Mouse (Mus musculus): ENCODE data around the gene Hspb1. TPM values are rescaled to one million over a fixed set of nuclear protein-coding genes. Genes with fewer than 3 reads are reported as not detected.

The Hspb1 gene
- 21.3 and 32.6 TPM in 2 replicates for polyA plus RNA-seq (2021; fragmentation: Nextera tagmentation)
- long read RNA-seq, experiment 1, transcript Hspb1-201 (3 exons, 903 nt) = major isoform, 5 of 5 reads
- long read RNA-seq, experiment 1, partial matches to known transcripts = 0 of 5 reads
- long read RNA-seq, experiment 1, other reads (novel, unspliced or antisense) = 0 of 5 reads
- long read RNA-seq, experiment 2, transcript Hspb1-201 (3 exons, 903 nt) = major isoform, 16 of 16 reads
- long read RNA-seq, experiment 2, partial matches to known transcripts = 0 of 16 reads
- long read RNA-seq, experiment 2, other reads (novel, unspliced or antisense) = 0 of 16 reads

DNA sequence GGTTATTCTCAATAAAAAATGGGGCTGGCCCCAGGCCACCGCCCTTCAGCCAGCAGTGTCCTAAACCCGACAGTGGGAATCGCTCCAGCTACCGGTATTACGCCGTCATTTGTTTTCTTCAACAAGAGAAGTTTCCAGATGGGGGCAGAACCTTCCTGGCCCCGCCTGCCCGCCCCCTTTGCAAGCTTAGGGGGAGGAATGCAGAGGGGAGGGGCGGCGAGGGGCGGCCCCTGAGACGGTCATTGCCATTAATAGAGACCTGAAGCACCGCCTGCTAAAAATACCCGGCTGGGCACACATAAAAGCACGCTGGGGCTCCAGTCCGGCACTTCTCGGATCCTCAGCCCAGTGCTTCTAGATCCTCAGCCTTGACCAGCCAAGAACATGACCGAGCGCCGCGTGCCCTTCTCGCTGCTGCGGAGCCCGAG is at the start of gene Hspb1:
TSS of gene Hspb1 (plus strand) at position 245 of the 428 bp plus-strand sequence.

DNA sequence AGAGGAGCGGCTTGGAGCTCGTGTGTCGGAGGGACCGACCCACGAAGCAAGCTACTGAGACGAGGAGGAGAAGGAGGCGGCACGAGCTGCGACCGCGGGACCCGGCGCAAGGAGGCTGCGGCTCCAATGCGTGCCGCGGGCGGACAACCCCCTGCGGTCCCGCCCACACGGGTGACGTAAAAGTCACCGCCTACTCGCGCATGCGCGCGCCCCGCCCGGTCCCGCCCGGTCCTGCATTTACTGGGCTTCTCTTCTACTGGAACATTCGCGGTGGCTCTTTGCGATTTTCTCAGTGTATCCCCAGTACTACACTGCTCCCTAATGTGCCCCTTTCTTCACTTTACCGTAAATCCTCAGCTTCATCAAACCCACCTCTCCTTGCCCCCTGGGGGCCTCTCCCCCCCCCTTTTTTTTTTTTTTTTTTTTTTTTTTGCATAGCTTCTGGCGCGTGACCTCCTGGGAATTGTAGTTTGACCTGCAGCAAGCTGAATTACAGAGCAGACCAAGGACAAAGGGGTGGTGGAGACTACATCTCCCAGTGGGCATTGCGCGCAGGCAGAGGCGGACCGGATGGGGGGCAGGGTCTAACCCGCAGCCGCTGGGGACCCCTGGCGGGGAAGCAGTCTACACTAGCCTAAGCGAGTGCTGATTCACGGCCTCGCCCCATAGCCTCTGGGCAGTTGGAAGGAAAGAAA is 46.9 kb downstream of the Hspb1 start, which contains the start of gene Ywhag:
TSS of gene Ywhag (minus strand) at position 136 of the 695 bp plus-strand sequence.

Other genes with a start within 250 kb of the Hspb1 start
- 41.1 and 41.6 TPM in 2 replicates for gene Por, start 217.9 kb upstream of the Hspb1 start, polyA plus RNA-seq (2021; fragmentation: Nextera tagmentation)
- 36.7 and 39.5 TPM in 2 replicates for gene Tmem120a, start 143.5 kb upstream of the Hspb1 start, polyA plus RNA-seq (2021; fragmentation: Nextera tagmentation)
- 0.21 TPM in 1 of 2 replicates, not detected in the other for gene Styxl1, start 109.5 kb upstream of the Hspb1 start, polyA plus RNA-seq (2021; fragmentation: Nextera tagmentation)
- gene Mdh2, start 109.4 kb upstream of the Hspb1 start, polyA plus RNA-seq (2021; fragmentation: Nextera tagmentation) = 702 and 826 TPM in 2 replicates
- gene Srrm3, start 81.0 kb upstream of the Hspb1 start, polyA plus RNA-seq (2021; fragmentation: Nextera tagmentation) = 18.4 and 20.1 TPM in 2 replicates
- gene Ywhag, start 46.7 kb downstream of the Hspb1 start, polyA plus RNA-seq (2021; fragmentation: Nextera tagmentation) = 469 and 556 TPM in 2 replicates
- 0.65 and 1.0 TPM in 2 replicates for gene Ssc4d, start 86.6 kb downstream of the Hspb1 start, polyA plus RNA-seq (2021; fragmentation: Nextera tagmentation)
- gene Zp3, start 92.2 kb downstream of the Hspb1 start, polyA plus RNA-seq (2021; fragmentation: Nextera tagmentation) = not detected in 2 replicates
- 6.4 and 6.8 TPM in 2 replicates for gene Dtx2, start 106.9 kb downstream of the Hspb1 start, polyA plus RNA-seq (2021; fragmentation: Nextera tagmentation)
- gene Upk3b, start 150.6 kb downstream of the Hspb1 start, polyA plus RNA-seq (2021; fragmentation: Nextera tagmentation) = not detected in 2 replicates
- gene Upk3bl, start 166.6 kb downstream of the Hspb1 start, polyA plus RNA-seq (2021; fragmentation: Nextera tagmentation) = 0.94 and 1.1 TPM in 2 replicates
- 2.3 TPM in 2 replicates for gene Rasa4, start 196.0 kb downstream of the Hspb1 start, polyA plus RNA-seq (2021; fragmentation: Nextera tagmentation)
- 178 and 182 TPM in 2 replicates for gene Polr2j, start 228.7 kb downstream of the Hspb1 start, polyA plus RNA-seq (2021; fragmentation: Nextera tagmentation)
- 5.1 and 5.8 TPM in 2 replicates for gene Lrwd1, start 248.2 kb downstream of the Hspb1 start, polyA plus RNA-seq (2021; fragmentation: Nextera tagmentation)
- gene Alkbh4, start 248.2 kb downstream of the Hspb1 start, polyA plus RNA-seq (2021; fragmentation: Nextera tagmentation) = 7.5 and 7.7 TPM in 2 replicates

All from left cerebral cortex, adult 6 months (tissue).